Mouse (Mus musculus): ENCODE results near the gene Btbd7.
A peak's percentile ranks its signal among the peaks of the same experiment; 100 is the strongest.

Gene Btbd7

GRCm38 (mm10) chr12:102878031-102878823, at the start of gene Btbd7:
Gene Btbd7 (minus strand): TSS chr12:102878471.
- DNase-seq, result peak; percentile 98

DNA sequence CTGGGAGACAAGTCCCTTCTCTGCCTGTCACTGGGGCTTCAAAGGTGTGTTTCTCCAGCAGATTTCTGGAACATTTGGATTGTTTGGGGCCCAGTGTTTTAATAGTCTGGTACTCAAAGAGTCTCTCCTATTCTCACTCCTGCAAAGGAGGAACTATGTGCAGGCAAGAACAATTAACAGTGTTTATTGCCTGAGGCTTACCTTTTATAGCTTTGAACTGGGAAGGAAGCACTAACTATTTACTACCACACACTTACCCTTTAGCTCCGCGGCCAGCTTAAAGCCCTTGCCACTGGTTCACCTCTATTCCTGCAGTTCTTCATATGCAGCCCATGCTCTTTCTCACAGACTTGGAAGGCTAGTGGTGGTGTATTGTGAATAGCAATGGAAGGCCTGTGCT, 37.8 kb upstream of the Btbd7 start:
- DNase-seq, result no peak

DNA sequence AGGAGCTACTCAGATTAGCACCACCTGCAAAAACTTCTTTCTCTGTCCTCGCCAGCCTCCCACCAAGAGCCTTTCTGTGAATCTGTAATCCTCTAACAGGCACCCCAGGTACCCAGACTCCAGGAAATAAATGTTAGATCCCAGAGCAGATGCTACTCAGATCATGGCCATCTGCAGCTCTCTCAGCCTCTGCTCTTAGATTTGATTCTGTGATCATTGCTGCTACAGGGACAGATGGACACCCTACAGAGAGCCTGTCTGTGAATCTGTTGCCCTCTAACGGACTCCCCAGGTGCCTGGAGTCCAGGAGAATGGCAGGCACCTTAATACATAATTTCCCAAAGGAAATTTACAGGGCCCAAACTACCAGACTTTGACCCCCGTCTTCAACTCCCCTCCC, 29.9 kb upstream of the Btbd7 start:
- DNase-seq, result no peak

- no peak for DNase-seq
These were observed 20.8 kb upstream of the Btbd7 start, which contains the start of gene Cox8c for GRCm38 (mm10) chr12:102899091-102899490. Gene Cox8c (plus strand): TSS chr12:102899316.

DNA sequence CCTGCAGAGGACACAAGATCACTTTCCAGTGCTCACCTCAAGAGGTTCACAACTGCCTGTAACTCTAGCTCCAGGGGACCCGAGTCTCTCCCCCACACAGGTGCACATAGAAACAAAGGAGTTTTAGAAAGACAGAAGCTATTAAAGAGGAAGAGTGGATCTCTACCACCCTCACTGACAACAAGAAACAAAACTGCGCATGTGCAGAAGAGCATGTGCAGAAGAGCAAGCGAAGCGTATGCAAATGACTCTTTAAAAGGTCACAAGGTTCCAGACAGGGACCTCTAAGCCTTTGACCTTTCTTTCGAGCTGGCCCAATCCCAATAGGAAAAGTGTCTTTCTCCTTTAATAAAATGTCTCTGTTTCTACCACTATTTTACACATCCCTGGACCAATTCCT, 10.3 kb upstream of the Btbd7 start:
- no peak for DNase-seq

DNA sequence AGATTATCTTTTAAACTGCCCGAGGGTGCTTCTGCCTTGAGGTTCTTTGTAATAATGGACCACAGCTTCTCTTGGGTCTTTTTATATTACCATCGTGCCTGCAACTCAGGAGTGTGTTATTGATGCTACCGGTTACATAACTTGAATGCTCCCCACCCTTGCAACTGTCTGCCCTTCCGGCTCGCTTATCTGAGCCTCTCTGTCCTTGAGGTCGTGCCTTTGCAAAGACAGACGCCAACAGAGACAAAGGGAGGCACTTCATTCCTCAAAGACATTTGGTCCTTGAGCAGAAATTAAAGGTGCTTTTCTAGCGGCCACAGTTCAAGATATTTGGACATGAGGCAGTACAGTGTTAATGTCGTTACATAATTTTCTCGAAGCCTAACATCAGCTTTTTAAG, 9.1 kb upstream of the Btbd7 start:
- no peak for DNase-seq

- peak; percentile 50 for DNase-seq
These were observed 7.5 kb upstream of the Btbd7 start for GRCm38 (mm10) chr12:102885735-102886134.

DNA sequence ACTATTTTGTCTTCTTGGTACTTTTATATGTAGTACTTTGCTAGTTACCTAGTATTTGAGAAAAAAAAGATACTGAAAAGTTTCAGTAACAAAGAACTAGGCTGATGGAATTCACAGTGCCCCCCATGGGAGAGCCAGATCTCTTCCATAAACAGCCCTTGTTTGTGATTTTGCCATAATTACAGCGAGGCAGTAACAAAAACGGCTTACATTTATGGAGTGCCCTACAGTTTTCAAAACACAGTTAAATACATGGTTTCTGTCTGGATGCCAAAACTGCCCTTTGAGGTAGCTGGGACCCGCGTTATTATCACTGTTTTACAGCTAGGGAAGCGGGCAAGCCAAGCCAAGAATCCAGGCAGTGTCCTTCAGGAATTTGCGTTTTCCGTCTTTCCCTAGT, 630 bp upstream of the Btbd7 start:
- DNase-seq, result no peak

DNA sequence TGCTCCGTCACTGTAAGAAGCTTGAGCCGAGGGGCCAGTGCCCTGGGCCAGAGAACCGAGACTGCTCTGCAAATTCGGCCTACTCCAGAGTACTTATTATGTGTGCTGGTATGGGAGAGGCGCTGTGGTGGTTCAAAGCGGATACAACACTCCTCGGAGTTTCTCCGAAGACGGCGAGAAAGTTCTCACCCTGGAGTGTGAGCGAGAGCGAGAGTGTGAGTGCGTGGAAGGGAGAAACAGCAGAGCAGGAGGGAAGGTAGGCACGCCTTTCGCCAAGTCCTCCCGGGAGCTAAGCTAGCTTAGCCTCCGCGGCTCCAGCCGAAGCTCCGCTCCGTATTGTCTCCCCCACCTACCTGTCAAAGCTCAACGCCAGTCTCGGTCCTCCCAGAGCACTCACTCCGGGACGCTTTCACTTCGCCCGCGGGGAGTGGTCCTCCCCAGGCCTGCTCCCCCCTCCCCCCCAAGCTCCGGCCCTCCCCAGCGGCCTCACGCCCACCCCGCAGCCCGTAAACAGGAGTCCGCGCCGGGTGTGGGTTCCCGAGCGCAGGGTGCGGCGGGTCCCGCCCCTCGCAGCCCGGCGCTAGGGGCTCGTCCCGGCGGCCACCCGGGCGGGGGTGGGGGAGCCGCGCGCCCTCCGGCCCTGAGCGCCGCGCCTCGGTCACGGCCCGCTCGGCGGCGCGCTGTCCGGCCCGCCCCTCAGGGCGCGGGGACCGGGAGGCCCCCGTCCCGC, 805 bp downstream of the Btbd7 start:
- peak; percentile 27 for DNase-seq

- DNase-seq, result no peak
These were observed 7.7 kb downstream of the Btbd7 start for GRCm38 (mm10) chr12:102870527-102870926.

GRCm38 (mm10) chr12:102869802-102870201, 8.5 kb downstream of the Btbd7 start:
- DNase-seq, result no peak

GRCm38 (mm10) chr12:102860806-102861205, 17.5 kb downstream of the Btbd7 start:
- DNase-seq, result no peak

GRCm38 (mm10) chr12:102838271-102838670, 40.0 kb downstream of the Btbd7 start:
- DNase-seq, result no peak

DNA sequence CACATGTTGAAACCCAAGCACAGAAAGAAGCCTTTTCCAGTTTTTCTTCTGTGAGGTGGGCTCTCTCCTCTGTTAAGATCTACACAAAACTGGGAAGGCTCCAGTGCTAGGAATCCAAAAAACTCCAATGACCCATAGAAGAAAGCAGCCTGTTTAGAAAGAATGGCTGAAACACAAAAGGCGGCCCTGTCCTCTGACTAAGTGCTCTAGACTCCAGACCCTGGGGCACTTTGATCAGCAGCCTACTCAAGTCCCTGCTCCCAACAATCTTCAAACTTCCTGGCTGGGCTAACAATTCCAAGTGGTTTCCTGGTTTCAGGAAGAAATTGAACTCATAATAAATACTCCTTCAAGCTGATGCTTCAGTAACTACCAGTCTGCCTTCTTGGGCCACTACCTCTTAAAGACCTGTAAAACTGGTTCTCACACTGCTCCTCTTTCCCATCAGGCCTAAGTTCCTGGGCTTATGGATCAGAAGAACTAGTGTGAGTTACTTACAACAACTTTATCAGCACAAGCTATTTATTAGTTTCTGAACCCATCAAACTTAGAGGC, 45.4 kb downstream of the Btbd7 start:
- no peak for DNase-seq

DNA sequence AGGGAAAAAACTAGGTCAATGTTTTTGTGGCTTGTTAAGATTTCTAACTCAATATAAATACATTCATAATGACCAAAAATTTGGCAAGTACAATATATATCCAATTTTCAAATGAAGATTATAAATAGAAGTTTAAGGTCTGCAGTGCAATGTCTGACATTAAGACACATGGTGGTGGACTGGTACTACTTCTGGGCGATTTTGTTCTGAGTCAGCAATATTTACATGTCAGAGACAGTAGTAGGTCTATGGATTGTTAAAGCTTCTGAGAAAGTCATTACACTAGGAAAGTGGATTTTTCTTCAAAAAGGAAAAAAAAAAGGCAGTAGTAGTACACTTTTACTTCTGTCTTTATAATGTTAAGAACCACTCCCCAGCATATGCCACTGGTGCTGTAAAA, 46.4 kb downstream of the Btbd7 start:
- DNase-seq, result no peak

DNA sequence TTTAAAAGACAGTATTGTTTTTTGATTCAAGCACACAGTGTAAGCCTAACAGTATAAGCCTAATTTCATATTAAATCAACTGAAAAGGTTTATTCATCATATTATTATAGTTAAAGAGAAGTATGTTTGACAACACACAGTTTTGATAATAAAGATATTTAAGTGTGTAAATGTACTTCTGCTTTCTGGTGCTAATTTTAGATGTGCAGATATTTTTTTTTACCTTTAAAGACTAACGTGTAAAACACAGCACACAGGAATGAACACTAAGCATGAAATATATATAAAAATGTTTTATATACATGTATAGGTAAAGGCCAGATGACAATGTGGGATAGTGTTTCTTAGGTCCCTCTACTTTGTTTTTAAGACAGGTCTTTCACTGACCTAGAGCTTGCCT, 51.2 kb downstream of the Btbd7 start:
- DNase-seq, result no peak

DNA sequence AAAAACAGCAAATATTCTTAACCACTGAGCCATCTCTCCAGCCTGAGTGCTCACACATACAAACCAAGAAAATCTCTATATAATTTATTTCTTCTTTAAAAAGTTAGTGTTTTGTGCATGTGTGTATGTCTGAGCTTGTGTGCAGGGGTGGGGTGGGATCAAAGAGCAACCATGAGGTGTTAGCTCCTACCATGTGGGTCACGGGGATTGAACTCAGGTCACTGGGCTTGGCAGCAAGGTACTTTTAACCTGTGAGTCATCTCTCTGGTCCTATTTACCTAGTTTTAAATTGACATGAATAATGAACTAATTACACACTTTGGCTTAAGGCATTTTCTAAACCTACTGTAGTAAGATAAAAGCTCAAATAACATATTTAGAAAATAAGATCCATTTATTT, 51.9 kb downstream of the Btbd7 start:
- no peak for DNase-seq

DNA sequence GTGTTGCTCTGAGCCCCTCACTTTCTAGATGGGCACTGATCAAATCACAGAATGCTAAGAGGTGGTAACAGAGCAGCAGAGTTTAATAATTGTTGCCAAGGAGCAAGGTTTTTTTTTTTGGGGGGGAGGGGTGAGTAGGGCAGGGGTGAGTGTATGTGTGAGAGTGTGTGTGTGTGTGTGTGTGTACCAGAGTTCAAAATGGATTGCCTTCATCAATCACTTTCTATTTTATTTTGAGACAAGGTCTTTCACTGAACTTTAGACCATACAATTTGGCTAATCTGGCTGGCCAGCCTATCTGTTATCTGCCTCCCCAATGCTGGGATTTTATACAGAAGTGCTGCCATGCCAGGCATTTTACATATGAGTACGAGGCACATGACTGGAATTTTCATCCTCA, 63.4 kb downstream of the Btbd7 start:
- no peak for DNase-seq

DNA sequence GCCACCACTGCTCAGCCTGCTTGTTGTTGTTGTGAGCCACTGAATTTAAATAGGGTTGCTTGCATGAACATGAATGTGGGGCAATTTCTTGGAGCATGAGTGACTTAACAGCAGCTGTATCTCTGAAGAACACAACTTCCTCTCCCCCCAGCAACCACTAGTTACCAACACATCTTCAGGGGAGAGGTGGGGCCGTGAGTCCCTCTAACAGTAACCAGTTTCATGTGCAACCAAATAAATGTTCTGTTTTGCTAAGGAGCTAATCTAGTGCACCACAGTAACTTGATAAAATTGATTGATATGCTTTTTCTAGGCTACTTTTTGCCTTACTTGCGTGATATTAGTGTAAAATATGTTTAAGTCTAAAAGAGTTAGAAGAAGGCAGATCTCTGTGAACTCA, 78.7 kb downstream of the Btbd7 start:
- DNase-seq, result no peak

DNA sequence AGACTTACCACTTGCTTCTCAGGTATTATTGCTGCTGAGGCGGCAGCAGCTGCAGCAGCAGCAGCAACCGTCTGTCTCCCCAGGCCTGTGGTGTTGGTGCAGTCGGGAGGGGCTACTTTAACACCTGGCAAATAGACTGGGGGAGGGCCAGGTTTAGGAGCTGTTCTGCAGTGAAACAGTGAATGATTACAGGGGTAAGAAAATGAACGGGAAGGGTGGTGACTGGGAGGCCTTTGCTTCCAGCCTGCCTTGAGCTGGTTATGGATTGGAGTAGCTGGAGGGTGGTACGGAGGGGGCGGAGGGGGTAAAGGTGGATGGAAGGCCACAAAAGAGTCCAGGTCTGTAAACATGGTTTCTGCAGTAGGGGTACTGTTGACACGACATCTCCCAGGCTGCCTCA, 90.3 kb downstream of the Btbd7 start:
- DNase-seq, result no peak

DNA sequence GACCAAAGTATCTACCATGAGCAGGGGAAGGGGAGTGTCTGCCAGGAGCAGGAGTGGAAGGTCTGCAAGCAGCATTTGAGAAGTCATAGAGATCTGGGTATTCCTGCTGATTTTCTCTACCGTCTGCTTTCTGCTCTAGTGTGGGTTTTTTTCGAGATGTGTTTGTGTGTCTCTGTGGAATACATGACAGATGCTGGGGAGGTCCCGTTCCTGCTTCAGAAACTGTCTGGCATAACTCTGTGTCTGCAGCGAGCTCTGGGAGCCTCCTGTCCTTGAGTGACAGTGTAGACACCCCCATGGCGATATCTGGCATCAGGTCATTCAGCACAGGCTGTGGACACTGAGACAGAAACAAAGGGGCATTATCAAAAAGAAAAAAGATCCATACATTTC, 92.7 kb downstream of the Btbd7 start:
- no peak for DNase-seq

DNA sequence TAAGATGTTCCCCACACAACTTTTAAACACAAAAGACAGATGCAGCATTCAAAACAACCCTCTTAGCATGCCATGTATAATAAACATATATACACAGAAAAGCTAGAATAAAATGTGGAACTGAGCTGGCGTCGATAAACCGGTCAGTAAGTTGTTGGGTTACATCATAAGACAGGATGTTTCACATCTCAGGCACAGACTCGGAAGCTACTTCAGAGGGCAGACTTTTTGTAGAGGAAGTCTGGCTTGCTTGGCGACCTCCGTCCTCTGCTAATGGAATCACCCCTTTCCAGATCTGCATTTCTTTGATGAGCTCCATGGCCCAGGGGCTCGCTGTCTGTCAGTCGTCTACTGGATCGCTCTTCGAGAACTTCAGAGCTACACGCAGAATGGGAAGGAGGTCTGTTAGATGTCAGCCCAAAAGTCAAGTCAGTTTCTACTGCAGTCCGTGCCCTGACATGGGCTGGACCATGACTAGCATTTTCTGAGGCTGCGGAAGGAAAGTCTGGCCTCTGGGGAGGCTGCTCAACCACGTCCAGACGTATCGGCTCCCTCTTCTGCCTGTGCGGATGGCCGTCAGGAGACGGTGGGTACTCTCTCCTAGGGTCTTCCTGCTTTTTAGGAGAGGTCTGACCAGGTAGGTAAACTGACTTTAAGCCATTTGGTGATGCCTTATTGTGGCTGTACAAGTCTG, 93.2 kb downstream of the Btbd7 start:
- DNase-seq, result no peak

DNA sequence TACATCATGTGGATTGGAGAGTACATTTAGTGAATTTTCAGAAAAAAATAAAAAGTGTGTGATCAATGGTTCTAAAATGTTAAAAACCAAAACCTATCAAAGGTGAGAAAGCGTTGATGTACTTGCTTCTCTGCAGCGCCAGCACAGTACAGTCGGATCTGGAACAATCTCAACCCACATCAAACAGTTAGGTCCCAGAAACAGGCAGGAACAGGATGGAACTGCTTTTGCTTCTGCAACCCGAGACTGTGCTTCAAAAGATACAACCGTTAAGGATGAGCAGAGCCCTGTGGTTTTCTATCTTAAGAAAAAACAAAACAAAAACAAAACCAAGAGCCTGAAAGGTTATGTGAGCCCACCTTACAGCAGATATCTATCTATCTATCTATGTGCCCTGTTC, 95.4 kb downstream of the Btbd7 start:
- no peak for DNase-seq

DNA sequence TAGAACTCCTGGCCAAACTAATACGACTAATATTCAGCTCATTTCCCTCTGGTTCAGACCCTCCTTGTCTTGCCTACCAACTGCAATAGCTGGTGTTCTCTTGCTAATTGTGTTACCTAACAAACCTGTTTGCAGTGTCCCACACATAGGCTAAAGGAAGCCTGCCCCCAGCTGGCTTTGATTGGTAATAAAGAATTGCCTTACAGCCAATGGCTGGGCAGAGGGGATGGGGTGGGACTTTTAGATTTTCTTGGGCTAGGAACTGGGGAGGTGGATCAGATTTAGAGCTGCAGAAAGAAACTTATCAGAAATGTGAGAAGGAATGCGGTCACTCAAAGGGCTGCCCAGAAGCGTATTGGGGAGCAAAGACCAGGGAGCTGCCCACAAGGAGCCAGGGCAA, 98.8 kb downstream of the Btbd7 start:
- DNase-seq, result no peak
